Mouse (Mus musculus) limb, embryonic 15.5 days (tissue): ENCODE results near the gene Lcor. TPM values are rescaled to one million over a fixed set of nuclear protein-coding genes. Genes with fewer than 3 reads are reported as not detected.

Experiments used
- ATAC-seq: fragments of 200-750 bp; cut with Nextera tagmentation; 2 replicates; pipeline ENCODE4 v1.8.0; 2017; ENCODE audit warnings: low read depth, moderate TSS enrichment; ENCODE audit not compliant: insufficient number of reproducible peaks, low FRiP score, low TSS enrichment
- H3K27ac ChIP-seq: fragments of 300-500 bp; sonication (generic); 2 replicates; pipeline ENCODE4 v1.5.1; 2015; ENCODE audit warnings: moderate library complexity, mild to moderate bottlenecking, inconsistent platforms
- H3K27me3 ChIP-seq: fragments of 300-500 bp; sonication (generic); 2 replicates; pipeline ENCODE4 v1.6.1; 2015; ENCODE audit warnings: inconsistent platforms
- H3K36me3 ChIP-seq: fragments of 300-500 bp; sonication (generic); 2 replicates; pipeline ENCODE4 v1.6.1; 2015; ENCODE audit warnings: inconsistent platforms
- H3K4me1 ChIP-seq: fragments of 300-500 bp; sonication (generic); 2 replicates; pipeline ENCODE4 v1.6.1; 2015; ENCODE audit warnings: inconsistent platforms
- H3K4me2 ChIP-seq: fragments of 300-500 bp; sonication (generic); 2 replicates; pipeline ENCODE4 v1.6.1; 2015; ENCODE audit warnings: mild to moderate bottlenecking, inconsistent platforms
- H3K4me3 ChIP-seq: fragments of 300-500 bp; sonication (generic); 2 replicates; pipeline ENCODE4 v1.5.1; 2015; ENCODE audit warnings: mild to moderate bottlenecking, inconsistent platforms
- H3K9ac ChIP-seq: fragments of 300-500 bp; sonication (generic); 2 replicates; pipeline ENCODE4 v1.6.1; 2015; ENCODE audit warnings: inconsistent platforms
- H3K9me3 ChIP-seq: fragments of 300-500 bp; sonication (generic); 2 replicates; pipeline ENCODE4 v1.6.1; 2016; ENCODE audit warnings: inconsistent platforms
- WGBS: fragments of 180-500 bp; shearing (Covaris S2); methylation state at CpG from one replicate; pipeline ENCODE4 v1.1.7; 2015; 5-methylcytosine and 5-hydroxymethylcytosine counted together
- polyA plus RNA-seq: library from polyadenylated mRNA; unstranded; fragments of >200 nt; fragmentation: Nextera tagmentation; extraction: Ambion mirVana; gene quantifications from 2 replicates; pipeline ENCODE4 v1.2.1, GENCODE M21; 2015

Gene Lcor
- polyA plus RNA-seq, 1 experiment from 2014 or later: 8.2 TPM

DNA sequence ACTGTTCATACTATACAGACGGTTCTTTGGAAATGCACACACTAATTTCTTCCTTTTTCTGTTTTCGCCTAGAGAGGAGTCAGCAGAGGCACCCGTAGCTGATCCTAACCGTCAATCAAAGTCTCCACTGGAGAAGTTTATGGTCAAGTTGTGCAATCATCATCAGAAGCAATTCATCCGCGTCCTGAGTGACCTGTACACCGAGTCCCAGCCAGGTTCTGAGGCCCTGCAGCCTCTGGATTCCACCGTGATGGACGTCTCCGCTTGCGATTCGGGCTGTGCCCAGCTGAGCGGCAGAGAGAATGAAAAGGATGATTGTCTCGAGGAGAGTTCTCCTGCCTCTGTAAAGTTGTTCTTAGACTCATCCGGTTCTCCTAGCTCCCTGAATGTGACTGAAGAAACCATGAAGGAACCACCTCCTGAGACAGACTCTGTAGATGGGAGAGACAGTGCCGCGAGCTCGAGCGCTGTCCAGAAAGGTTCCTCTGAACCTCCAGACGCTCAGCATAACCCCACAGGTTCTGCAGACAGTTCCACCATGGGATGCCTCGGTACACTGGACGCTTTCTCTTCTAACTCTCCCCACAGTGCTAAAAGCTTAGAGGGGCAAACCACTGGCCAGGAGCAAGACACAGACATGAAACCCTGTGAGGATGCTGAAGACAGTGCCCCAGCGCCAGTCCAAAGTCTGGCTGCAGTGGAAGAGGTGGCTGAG, 99.4 kb downstream of the Lcor start, which contains the start of gene Gm340:
Gene Gm340 (plus strand): TSS at position 665 of the 715 bp plus-strand sequence.
- no peak for ATAC-seq
- H3K36me3 ChIP-seq: peaks cover 44% of the 10 kb centered on the region
- no peak within 1 kb of the TSS for H3K27ac ChIP-seq
- H3K4me1 ChIP-seq: no peaks in the 10 kb centered on the region
- no peaks in the 10 kb centered on the region for H3K27me3 ChIP-seq
- no peak within 1 kb of the TSS for H3K9ac ChIP-seq
- H3K4me2 ChIP-seq: no peak within 1 kb of the TSS
- H3K4me3 ChIP-seq: no peak within 1 kb of the TSS
- 92% methylated on average over 23 of the region's 23 CpGs for WGBS
- H3K9me3 ChIP-seq: no peaks in the 10 kb centered on the region

DNA sequence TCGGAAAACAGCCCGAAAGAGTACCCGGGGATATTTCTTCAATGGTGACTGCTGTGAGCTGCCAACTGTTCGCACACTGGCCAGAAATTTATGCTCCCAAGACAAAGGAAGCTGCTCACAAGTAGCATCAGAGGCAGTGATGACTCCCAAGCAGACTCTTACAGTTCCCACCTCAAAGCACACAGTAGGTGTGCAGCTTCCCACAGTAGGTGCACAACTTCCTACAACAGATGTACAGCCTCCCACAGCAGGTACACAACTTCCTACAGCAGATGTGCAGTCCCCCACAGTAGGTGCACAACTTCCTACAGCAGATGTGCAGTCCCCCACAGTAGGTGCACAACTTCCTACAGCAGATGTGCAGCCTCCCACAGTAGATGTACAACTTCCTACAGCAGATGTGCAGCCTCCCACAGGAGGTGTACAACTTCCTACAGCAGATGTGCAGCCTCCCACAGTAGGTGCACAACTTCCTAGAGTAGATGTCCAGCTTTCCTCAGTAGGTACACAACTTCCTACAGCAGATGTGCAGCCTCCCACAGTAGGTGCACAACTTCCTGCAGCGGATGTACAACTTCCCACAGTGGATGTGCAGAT, 100.6 kb downstream of the Lcor start:
- no peaks in the 10 kb centered on the region for H3K9me3 ChIP-seq
- 94% methylated on average over 5 of the region's 5 CpGs for WGBS
- no peaks in the 10 kb centered on the region for H3K4me1 ChIP-seq
- no peak for ATAC-seq
- H3K27me3 ChIP-seq: no peaks in the 10 kb centered on the region
- H3K27ac ChIP-seq: no peak overlapping the region
- H3K9ac ChIP-seq: no peak overlapping the region
- no peak overlapping the region for H3K4me3 ChIP-seq
- H3K36me3 ChIP-seq: peaks cover 47% of the 10 kb centered on the region
- no peak overlapping the region for H3K4me2 ChIP-seq

DNA sequence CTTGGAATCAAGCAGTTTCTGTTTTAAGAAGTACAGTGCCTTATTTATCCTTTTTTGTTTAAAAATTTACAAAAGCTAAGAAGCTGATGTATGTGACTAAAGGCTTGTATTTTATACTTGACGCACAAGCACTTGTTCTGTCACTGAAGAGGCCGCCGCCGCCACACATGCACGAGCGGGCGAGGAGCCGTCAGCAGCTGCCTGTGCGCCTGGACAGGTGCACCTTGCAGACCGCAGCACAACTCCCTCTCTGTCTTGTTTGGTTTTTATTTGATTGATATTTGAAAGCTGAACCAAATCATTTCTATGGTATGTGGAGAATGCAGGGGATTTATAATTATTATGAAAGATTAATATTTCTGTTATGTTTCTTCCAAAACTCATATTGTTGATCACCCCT, 104.3 kb downstream of the Lcor start:
- Histone ChIP-seq H3K4me2 (no peak overlapping the region), H3K9ac (no peak overlapping the region), H3K36me3 (peaks cover 44% of the 10 kb centered on the region), H3K4me3 (no peak overlapping the region), H3K4me1 (no peaks in the 10 kb centered on the region), H3K27ac (no peak overlapping the region), H3K9me3 (no peaks in the 10 kb centered on the region), H3K27me3 (no peaks in the 10 kb centered on the region)
- 80% methylated on average over 10 of the region's 10 CpGs for WGBS
- no peak for ATAC-seq

DNA sequence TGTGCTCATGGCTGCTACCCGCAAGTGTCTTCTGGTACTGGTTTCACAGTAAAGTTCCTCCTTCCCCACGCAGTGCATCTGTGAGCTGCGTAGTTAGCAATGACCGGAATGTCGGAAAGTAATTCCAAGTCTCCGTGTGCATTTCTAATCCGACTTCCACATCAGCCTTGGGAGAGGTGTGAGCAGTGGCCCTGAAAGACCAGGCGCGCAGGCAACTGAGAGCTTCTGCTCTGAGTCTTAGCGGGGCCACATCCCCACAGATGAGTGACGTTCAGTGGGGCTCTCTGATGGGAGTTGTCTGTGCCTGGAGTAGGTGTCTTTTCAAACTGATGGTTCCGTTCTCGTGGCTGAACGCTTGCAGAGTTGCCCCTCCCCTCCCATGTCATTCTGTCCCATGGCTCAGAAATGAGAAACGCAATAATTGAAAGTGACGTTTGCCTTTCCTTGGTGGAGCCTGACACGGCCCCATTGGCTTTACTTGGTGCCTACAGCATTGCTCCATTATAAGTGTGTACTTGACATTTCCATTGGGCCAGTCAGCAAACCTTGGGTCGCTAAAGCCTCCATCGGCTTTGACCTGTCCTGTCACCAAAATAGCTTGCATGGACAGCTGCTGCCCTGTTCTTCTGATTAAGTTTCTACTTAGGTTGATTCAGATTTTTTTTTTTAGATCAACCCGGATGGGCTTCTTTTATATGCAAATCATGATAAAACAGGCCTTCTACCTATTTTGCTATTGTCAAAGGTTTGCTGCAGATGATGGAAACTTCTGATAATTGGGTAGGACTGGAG, 105.2 kb downstream of the Lcor start:
- Histone ChIP-seq H3K4me3 (no peak overlapping the region), H3K4me2 (no peak overlapping the region), H3K4me1 (no peaks in the 10 kb centered on the region), H3K27ac (no peak overlapping the region), H3K27me3 (no peaks in the 10 kb centered on the region), H3K9ac (no peak overlapping the region), H3K9me3 (no peaks in the 10 kb centered on the region), H3K36me3 (peaks cover 35% of the 10 kb centered on the region)
- ATAC-seq: no peak
- WGBS: 87% methylated on average over 20 of the region's 20 CpGs

DNA sequence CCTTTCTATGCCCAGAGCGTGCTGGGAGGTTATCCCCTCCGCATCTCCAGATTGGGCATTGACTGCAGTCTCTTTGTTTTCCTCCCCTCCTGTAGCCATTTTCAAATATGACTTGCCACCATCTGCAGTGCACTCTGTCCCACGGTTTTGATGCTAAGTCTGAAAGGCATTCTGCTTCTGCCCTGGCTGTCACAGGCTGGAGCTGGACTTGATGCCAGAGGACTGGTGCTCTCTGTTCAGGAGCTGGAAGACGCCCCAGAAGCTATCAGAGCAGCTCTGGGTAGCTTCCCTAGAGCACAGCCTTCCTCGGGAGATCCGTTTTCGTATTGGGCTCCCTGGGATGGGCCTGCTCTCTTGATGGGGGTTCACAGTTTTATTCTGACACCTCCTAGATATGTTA, 106.6 kb downstream of the Lcor start:
- WGBS: 81% methylated on average over 7 of the region's 7 CpGs
- no peak overlapping the region for H3K4me3 ChIP-seq
- no peaks in the 10 kb centered on the region for H3K27me3 ChIP-seq

DNA sequence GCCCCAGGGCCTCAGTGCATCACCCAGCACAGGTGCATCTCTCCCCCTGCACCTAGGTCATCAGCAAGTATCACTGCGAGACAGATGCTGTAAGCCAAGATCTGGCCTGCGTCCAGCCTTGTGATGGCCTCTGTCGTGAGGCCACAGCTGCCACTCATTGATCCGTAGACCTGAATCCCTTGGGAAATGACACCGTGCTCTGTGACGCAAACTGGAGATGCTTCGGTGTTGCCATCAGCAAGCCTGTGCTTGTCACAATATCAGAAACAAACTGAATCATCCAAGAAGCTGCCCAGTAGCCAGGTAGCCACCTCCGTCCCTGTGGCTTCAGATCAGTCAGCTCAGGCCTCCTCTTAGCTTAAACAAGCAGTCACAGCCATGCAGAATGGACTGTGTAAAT, 107.2 kb downstream of the Lcor start:
- Histone ChIP-seq H3K27me3 (no peaks in the 10 kb centered on the region), H3K27ac (no peak overlapping the region), H3K4me2 (no peak overlapping the region), H3K4me3 (no peak overlapping the region), H3K36me3 (peaks cover 17% of the 10 kb centered on the region; the same call in 1 of the 2 replicates), H3K9ac (no peak overlapping the region), H3K9me3 (no peaks in the 10 kb centered on the region), H3K4me1 (no peaks in the 10 kb centered on the region)
- no peak for ATAC-seq
- 83% methylated on average over 8 of the region's 8 CpGs for WGBS

More for the DNA sequence above, 106.6 kb downstream of the Lcor start:
- Histone ChIP-seq H3K36me3 (peaks cover 23% of the 10 kb centered on the region), H3K27ac (no peak overlapping the region), H3K4me2 (no peak overlapping the region), H3K4me1 (no peaks in the 10 kb centered on the region), H3K9me3 (no peaks in the 10 kb centered on the region), H3K9ac (no peak overlapping the region)
- ATAC-seq: no peak

DNA sequence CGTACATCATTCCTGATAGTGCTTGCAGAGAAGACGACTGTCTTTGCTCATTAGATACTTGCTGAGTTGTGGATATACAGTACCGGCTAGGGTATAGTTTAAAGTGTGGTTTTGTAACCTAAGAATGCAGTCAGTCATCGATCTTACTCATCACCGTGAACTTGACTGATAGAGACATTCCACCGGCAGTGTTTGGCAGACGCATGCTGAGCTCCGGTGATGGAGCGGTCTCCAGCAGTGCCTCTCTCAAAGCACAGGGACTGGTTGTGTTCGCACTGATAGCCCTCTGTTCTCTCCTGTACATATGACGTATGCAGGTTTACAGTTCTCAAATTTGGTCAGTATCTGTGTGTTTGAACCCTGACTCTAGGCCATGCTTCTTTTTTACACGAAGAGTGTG, 109.4 kb downstream of the Lcor start:
- H3K36me3 ChIP-seq: 0 out of 2 replicates have a peak, but pooled peaks cover 3% of the 10 kb centered on the region
- ATAC-seq: no peak
- 74% methylated on average over 12 of the region's 12 CpGs for WGBS
- no peak overlapping the region for H3K4me2 ChIP-seq
- no peak overlapping the region for H3K9ac ChIP-seq
- no peaks in the 10 kb centered on the region for H3K27me3 ChIP-seq
- no peak overlapping the region for H3K27ac ChIP-seq
- no peaks in the 10 kb centered on the region for H3K9me3 ChIP-seq
- H3K4me1 ChIP-seq: peaks cover 6% of the 10 kb centered on the region; the same call in 1 of the 2 replicates
- H3K4me3 ChIP-seq: no peak overlapping the region

DNA sequence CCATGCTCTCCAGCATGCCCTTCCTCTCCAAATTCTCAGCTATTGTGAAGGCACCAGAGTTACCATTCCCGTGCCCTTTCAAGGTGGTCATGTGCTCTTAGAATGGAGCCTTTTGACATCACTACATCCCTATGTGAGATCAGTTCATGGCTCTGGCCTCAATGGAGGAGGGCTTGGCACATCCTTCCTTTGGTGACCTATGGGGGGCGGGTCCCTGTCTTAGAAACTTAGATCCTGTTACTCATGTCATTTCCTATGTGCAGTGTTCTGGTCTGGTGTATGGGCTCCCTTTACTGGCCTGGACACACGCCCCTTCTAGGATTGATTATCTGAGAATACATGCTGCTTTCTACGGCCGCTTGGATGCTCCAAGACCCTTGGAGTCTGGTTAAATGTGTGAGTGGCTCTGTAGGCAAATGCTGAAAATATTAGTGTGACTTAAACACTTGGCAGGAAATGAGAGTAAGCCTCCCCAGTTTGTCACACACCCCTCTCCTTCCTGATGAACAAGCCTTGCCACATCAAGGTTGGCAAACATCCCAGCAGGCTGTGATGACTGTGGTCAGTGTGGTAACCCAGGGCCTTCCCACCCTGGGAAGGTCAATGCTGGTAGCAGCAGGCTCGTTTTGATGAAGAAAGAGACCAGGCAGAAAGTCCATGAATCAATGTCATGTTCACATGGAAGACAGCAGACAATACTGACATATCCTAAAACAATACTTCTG, 114.9 kb downstream of the Lcor start:
- WGBS: 77% methylated on average over 6 of the region's 6 CpGs

DNA sequence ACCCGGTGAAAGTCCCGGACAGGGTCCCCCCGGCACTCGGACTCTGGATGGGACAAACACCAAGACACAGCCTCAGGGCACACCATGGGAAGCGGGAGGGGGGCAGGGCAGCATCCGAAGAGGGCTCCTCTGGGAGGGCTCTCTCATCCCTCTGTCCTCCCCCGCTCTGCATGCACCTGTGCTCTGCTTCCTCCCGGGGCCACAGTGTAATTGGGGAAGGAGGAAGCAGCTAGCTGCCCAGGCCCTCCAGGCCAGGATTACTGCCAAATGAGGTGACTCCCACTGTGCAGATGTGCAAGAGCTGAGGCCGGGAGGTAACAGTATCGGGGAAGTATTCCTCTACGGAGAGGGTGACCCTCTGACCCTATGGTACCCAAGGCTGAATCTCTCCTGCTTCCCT, 118.2 kb downstream of the Lcor start:
- Histone ChIP-seq H3K27me3 (no peaks in the 10 kb centered on the region), H3K4me2 (no peak overlapping the region), H3K4me3 (no peak overlapping the region), H3K4me1 (no peaks in the 10 kb centered on the region), H3K36me3 (no peaks in the 10 kb centered on the region), H3K9ac (no peak overlapping the region), H3K27ac (no peak overlapping the region), H3K9me3 (no peaks in the 10 kb centered on the region)
- no peak for ATAC-seq
- WGBS: 34% methylated on average over 11 of the region's 11 CpGs

More for the DNA sequence above, 114.9 kb downstream of the Lcor start:
- no peaks in the 10 kb centered on the region for H3K9me3 ChIP-seq
- H3K9ac ChIP-seq: no peak overlapping the region
- H3K4me1 ChIP-seq: peaks cover 6% of the 10 kb centered on the region; the same call in 1 of the 2 replicates
- no peak overlapping the region for H3K27ac ChIP-seq
- H3K4me3 ChIP-seq: no peak overlapping the region
- H3K27me3 ChIP-seq: no peaks in the 10 kb centered on the region
- H3K36me3 ChIP-seq: no peaks in the 10 kb centered on the region
- no peak overlapping the region for H3K4me2 ChIP-seq
- ATAC-seq: no peak

DNA sequence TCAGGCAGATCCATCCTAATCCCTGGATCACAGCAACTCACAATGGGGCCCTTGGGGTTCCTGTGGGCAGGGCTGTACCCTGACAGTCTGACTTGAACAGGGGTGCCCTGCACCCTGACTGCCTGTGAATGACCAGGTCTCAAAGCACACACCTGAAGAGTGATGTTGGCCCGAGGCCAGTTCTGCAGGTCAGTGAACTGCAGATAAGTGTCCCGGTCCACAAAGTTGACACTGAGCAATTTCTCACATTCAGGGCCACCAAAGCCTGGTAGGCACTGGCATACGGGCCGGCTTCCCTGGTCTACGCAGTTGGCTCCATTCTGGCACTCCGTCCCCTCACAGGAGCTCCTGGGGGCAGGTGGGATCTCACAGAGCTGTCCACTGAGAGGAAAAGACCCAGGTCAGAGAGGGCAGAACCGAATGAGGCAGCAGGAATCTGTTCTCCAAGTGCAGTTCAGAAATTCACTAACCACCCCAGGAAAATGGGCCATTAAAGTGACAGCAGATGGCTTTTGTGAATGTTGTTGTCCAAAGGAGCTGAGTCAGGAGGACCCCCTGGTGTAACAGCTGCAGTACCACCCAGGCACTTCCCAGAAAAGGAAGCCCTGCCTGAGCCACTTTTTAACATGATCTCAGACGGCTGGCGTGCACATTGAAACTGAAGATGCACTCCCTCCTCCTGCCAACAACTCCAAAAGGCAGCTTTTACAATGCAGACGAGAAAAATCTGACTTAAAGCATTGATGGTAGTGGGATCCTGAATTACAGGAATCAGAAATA, 124.0 kb downstream of the Lcor start:
- H3K36me3 ChIP-seq: no peaks in the 10 kb centered on the region
- 70% methylated on average over 10 of the region's 10 CpGs for WGBS

DNA sequence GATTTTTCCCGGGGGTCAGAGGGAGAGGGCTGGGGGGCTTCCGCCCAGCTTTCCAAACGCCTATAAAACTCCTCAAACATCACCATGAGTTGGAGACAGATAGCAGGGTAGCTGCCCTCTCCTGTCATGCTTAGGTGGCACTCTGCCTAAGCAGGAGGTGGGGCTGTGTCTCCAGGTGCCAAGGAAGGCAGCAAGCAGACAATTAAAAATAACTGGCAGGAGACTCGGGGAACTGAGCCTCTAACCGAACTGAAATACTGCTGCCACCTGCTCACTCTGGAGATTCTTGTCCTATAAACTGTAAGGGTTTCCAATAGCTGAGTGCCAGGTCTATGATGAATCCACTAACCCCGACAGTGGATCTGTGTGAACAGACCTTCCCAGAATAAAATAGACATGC, 129.2 kb downstream of the Lcor start:
- peaks cover 14% of the 10 kb centered on the region; the same call in 1 of the 2 replicates for H3K27me3 ChIP-seq
- H3K9me3 ChIP-seq: no peaks in the 10 kb centered on the region
- H3K4me3 ChIP-seq: no peak overlapping the region
- no peak overlapping the region for H3K9ac ChIP-seq
- peaks cover 5% of the 10 kb centered on the region; the same call in 1 of the 2 replicates for H3K4me1 ChIP-seq
- no peak overlapping the region for H3K4me2 ChIP-seq
- ATAC-seq: no peak
- H3K36me3 ChIP-seq: no peaks in the 10 kb centered on the region
- WGBS: 49% methylated on average over 6 of the region's 6 CpGs
- no peak overlapping the region for H3K27ac ChIP-seq

More for the DNA sequence above, 124.0 kb downstream of the Lcor start:
- no peak for ATAC-seq
- Histone ChIP-seq H3K27ac (no peak overlapping the region), H3K4me3 (no peak overlapping the region), H3K9me3 (no peaks in the 10 kb centered on the region), H3K27me3 (no peaks in the 10 kb centered on the region), H3K4me2 (no peak overlapping the region), H3K4me1 (no peaks in the 10 kb centered on the region), H3K9ac (no peak overlapping the region)
